Mouse (Mus musculus) forebrain, embryonic 16.5 days (tissue): ENCODE measurements at regions not wholly inside any gene's neighbourhood (a gene's known extent, or its start where the extent isn't known, plus 50 kb on each side); places are given as distances from the start of the nearest gene placed in this dataset.
A peak's percentile ranks its signal among the peaks of the same experiment; 100 is the strongest.

ENCODE experiments used
- ATAC-seq: fragments of 200-750 bp; cut with Nextera tagmentation; 2 replicates; pipeline ENCODE4 v1.8.0; 2017; ENCODE audit warnings: mild to moderate bottlenecking, moderate library complexity
- H3K27ac ChIP-seq: fragments of 300-500 bp; sonication (generic); 2 replicates; pipeline ENCODE4 v1.5.1; 2014; ENCODE audit warnings: low read length, control low read depth
- H3K27me3 ChIP-seq: fragments of 300-500 bp; sonication (generic); replicated peaks from 2 replicates; pipeline ENCODE4 v1.6.1; 2014; ENCODE audit warnings: low read length; ENCODE audit not compliant: control insufficient read depth, insufficient read depth
- H3K36me3 ChIP-seq: fragments of 300-500 bp; sonication (generic); 2 replicates; pipeline ENCODE4 v1.6.1; 2014; ENCODE audit not compliant: control insufficient read depth, insufficient read depth
- H3K4me1 ChIP-seq: fragments of 300-500 bp; sonication (generic); replicated peaks from 2 replicates; pipeline ENCODE4 v1.6.1; 2014; ENCODE audit warnings: low read length; ENCODE audit not compliant: control insufficient read depth, insufficient read depth
- H3K4me2 ChIP-seq: fragments of 300-500 bp; sonication (generic); 2 replicates; pipeline ENCODE4 v1.6.1; 2014; ENCODE audit warnings: mild to moderate bottlenecking, low read length, control low read depth
- H3K4me3 ChIP-seq: fragments of 300-500 bp; sonication (generic); replicated peaks from 2 replicates; pipeline ENCODE4 v1.5.1; 2014; ENCODE audit warnings: mild to moderate bottlenecking, low read length, control low read depth
- H3K9ac ChIP-seq: fragments of 300-500 bp; sonication (generic); replicated peaks from 2 replicates; pipeline ENCODE4 v1.6.1; 2014; ENCODE audit warnings: low read depth, low read length, control low read depth
- H3K9me3 ChIP-seq: fragments of 300-500 bp; sonication (generic); 2 replicates; pipeline ENCODE4 v1.6.1; 2016; ENCODE audit warnings: low read length; ENCODE audit not compliant: control insufficient read depth
- whole genome bisulfite sequencing: fragments of 180-500 bp; shearing (Covaris S2); extraction: QIAGEN DNeasy Blood & Tissue Kit; methylation state at CpG from one replicate; pipeline ENCODE4 v1.1.7; 2014; 5-methylcytosine and 5-hydroxymethylcytosine counted together

DNA sequence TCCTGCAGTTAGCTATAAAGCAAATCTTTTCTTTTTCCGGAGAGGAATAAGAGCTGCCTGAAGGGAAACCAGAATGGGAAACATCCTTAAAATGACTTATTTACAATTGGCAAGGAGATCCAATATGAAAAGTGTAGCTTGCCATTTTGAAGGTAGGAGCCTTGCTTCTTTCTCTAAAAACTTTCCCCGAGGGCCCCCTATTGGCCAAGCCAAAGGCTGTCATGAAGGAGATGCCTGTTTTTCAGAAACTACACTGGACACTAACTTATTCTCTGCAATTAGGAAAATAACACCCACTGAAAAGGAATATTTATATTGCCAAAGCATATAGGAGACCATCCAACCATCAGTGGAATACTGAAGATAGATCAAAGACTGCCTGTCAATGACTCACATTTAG is 312.8 kb upstream of the Thrb start:
- H3K4me3 ChIP-seq, result no peak overlapping the region
- H3K9me3 ChIP-seq, result no peaks in the 10 kb centered on the region
- no peaks in the 10 kb centered on the region for H3K27me3 ChIP-seq
- H3K27ac ChIP-seq, result no peak overlapping the region
- H3K4me1 ChIP-seq, result no peaks in the 10 kb centered on the region
- WGBS, result 75% methylated on average over 2 of the region's 2 CpGs
- no peak overlapping the region for H3K9ac ChIP-seq
- H3K4me2 ChIP-seq, result no peak overlapping the region
- no peaks in the 10 kb centered on the region for H3K36me3 ChIP-seq
- no peak for ATAC-seq

DNA sequence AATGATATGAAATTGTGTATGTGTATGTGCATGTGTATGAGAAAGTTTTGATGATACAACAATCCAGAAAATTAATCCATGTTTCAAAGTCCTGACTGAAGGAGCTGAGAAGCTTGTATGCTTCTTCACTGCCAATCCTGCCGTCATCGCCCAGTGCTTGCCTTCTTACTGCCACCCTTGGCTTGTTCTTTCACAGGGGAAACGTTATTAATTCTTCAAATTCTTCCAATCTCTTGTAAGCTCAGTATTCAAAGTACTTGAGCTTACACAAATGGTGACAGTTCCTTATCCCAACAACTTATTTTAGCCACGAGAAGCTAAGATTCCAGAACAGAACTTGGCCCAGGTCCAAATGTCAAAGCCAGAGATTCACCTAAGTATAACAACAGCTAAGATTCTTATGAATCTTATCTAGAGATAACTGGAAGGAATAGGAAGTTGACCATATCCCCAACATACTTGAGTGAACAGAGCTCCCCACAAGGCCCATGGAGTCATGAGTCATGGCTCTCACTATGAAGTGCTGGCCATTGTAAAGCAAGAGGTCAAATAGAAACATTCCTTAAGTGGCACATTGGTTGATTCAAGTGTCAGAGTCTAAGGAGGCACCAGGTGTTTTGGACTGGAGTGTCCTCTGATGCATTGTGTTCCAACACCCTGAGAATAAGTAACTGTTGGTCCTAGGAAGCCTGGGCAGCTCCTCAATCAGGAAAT is 307.6 kb upstream of the Thrb start:
- 86% methylated on average over 4 of the region's 4 CpGs for WGBS

GRCm38 (mm10) chr14:17361910-17362309 is 298.2 kb upstream of the Thrb start:
- no peak overlapping the region for H3K4me2 ChIP-seq
- no peak overlapping the region for H3K27ac ChIP-seq
- H3K27me3 ChIP-seq, result no peaks in the 10 kb centered on the region
- no peak overlapping the region for H3K9ac ChIP-seq
- ATAC-seq, result no peak
- H3K4me3 ChIP-seq, result no peak overlapping the region
- H3K36me3 ChIP-seq, result no peaks in the 10 kb centered on the region
- no peaks in the 10 kb centered on the region for H3K4me1 ChIP-seq
- no peaks in the 10 kb centered on the region for H3K9me3 ChIP-seq

More for the DNA sequence above, 307.6 kb upstream of the Thrb start:
- Histone ChIP-seq H3K27ac (no peak overlapping the region), H3K9ac (no peak overlapping the region), H3K4me3 (no peak overlapping the region), H3K4me1 (no peaks in the 10 kb centered on the region), H3K27me3 (no peaks in the 10 kb centered on the region), H3K9me3 (no peaks in the 10 kb centered on the region), H3K36me3 (no peaks in the 10 kb centered on the region), H3K4me2 (no peak overlapping the region)
- ATAC-seq, result no peak

- Histone ChIP-seq H3K27me3 (no peaks in the 10 kb centered on the region), H3K4me2 (no peak overlapping the region), H3K9me3 (no peaks in the 10 kb centered on the region), H3K4me1 (no peaks in the 10 kb centered on the region; the same call in 1 of the 2 replicates), H3K9ac (no peak overlapping the region), H3K4me3 (no peak overlapping the region), H3K36me3 (no peaks in the 10 kb centered on the region), H3K27ac (no peak overlapping the region)
- ATAC-seq, result peak; percentile 88
- 34% methylated on average over 7 of the region's 7 CpGs for WGBS
Observed at GRCm38 (mm10) chr14:17402751-17403479, 257.1 kb upstream of the Thrb start.

DNA sequence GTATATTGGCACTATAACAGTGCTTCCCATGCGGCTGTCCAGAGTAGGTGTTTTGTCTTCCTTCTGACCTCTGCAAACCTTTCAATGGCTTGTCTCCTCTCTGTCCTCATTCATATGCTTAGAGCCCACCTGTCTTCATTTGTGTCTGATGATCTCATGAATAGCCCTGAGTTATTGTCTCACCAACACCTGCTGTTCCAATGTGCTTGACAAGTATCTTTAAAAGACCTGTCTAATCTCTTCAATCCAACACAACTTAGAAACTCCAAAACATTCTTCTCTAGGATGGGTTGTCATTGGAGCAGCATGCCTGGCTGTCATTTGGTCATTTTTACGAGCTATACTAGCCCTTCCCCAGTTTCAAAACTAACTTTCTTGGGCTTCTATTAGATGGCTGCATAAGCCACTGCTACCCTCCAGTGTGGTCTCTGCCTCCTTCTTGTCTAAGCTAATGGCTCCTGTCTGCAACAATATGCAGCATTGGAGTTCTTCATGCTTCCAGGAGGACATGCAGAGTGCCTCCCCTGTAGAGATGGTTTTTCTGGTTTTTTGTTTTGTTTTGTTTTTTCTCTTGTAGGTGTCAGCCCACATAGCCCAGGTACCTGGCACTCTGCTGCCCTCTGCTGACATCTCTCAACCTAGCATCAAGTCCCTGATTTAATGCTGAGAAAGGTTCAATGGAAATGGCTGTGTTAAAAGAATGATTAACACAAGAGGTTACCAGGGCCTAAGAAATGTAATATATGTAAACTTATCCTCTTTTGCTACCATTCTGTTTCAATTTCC is 254.3 kb upstream of the Thrb start:
- Histone ChIP-seq H3K9ac (no peak overlapping the region), H3K36me3 (no peaks in the 10 kb centered on the region), H3K27ac (no peak overlapping the region), H3K4me1 (no peaks in the 10 kb centered on the region; the same call in 1 of the 2 replicates), H3K9me3 (no peaks in the 10 kb centered on the region), H3K4me2 (no peak overlapping the region), H3K4me3 (no peak overlapping the region), H3K27me3 (no peaks in the 10 kb centered on the region)
- ATAC-seq, result peak; percentile 43; the same call in 1 of the 2 replicates
- WGBS, result 62% methylated on average over 2 of the region's 2 CpGs

- Histone ChIP-seq H3K9ac (no peak overlapping the region), H3K27ac (no peak overlapping the region), H3K27me3 (no peaks in the 10 kb centered on the region), H3K4me3 (no peak overlapping the region), H3K9me3 (no peaks in the 10 kb centered on the region), H3K4me1 (no peaks in the 10 kb centered on the region; the same call in 1 of the 2 replicates), H3K4me2 (no peak overlapping the region), H3K36me3 (no peaks in the 10 kb centered on the region)
- no peak for ATAC-seq
Observed at GRCm38 (mm10) chr14:17406879-17407278, 253.2 kb upstream of the Thrb start.

GRCm38 (mm10) chr14:17408343-17408742 is 251.7 kb upstream of the Thrb start:
- Histone ChIP-seq H3K4me1 (no peaks in the 10 kb centered on the region), H3K27me3 (no peaks in the 10 kb centered on the region), H3K9me3 (no peaks in the 10 kb centered on the region), H3K9ac (no peak overlapping the region), H3K4me2 (no peak overlapping the region), H3K27ac (no peak overlapping the region), H3K36me3 (no peaks in the 10 kb centered on the region), H3K4me3 (no peak overlapping the region)
- ATAC-seq, result no peak
- 77% methylated on average over 5 of the region's 5 CpGs for WGBS

GRCm38 (mm10) chr14:17408813-17409212 is 251.2 kb upstream of the Thrb start:
- ATAC-seq, result no peak
- 46% methylated on average over 1 of the region's 1 CpGs for WGBS
- no peaks in the 10 kb centered on the region for H3K4me1 ChIP-seq

GRCm38 (mm10) chr14:17409497-17409896 is 250.6 kb upstream of the Thrb start:
- Histone ChIP-seq H3K4me3 (no peak overlapping the region), H3K27me3 (no peaks in the 10 kb centered on the region), H3K9me3 (no peaks in the 10 kb centered on the region), H3K36me3 (no peaks in the 10 kb centered on the region), H3K27ac (no peak overlapping the region), H3K9ac (no peak overlapping the region), H3K4me1 (no peaks in the 10 kb centered on the region), H3K4me2 (no peak overlapping the region)
- WGBS, result 94% methylated on average over 6 of the region's 6 CpGs
- no peak for ATAC-seq

More at GRCm38 (mm10) chr14:17408813-17409212, 251.2 kb upstream of the Thrb start:
- no peaks in the 10 kb centered on the region for H3K27me3 ChIP-seq
- H3K9ac ChIP-seq, result no peak overlapping the region
- H3K9me3 ChIP-seq, result no peaks in the 10 kb centered on the region
- H3K4me3 ChIP-seq, result no peak overlapping the region
- no peak overlapping the region for H3K4me2 ChIP-seq
- H3K36me3 ChIP-seq, result no peaks in the 10 kb centered on the region
- H3K27ac ChIP-seq, result no peak overlapping the region
